Mouse (Mus musculus) lung, embryonic 15.5 days (tissue): Measurements from ENCODE around the gene Prnd. TPM values are rescaled to one million over a fixed set of nuclear protein-coding genes. Genes with fewer than 3 reads are reported as not detected.

Experiments used
- ATAC-seq: fragments of 200-750 bp; cut with Nextera tagmentation; 2 replicates; pipeline ENCODE4 v1.8.0; 2017; ENCODE audit warnings: moderate number of reproducible peaks, borderline replicate concordance; ENCODE audit not compliant: low FRiP score, low TSS enrichment; ENCODE audit errors: extremely low read depth
- H3K27ac ChIP-seq: fragments of 300-500 bp; sonication (generic); 2 replicates; pipeline ENCODE4 v1.5.1; 2015; ENCODE audit warnings: moderate library complexity, mild to moderate bottlenecking, inconsistent platforms
- H3K27me3 ChIP-seq: fragments of 300-500 bp; sonication (generic); 2 replicates; pipeline ENCODE4 v1.6.1; 2015; ENCODE audit warnings: inconsistent platforms
- H3K36me3 ChIP-seq: fragments of 300-500 bp; sonication (generic); 2 replicates; pipeline ENCODE4 v1.6.1; 2015; ENCODE audit warnings: inconsistent platforms
- H3K4me1 ChIP-seq: fragments of 300-500 bp; sonication (generic); 2 replicates; pipeline ENCODE4 v1.6.1; 2015; ENCODE audit warnings: inconsistent platforms
- H3K4me2 ChIP-seq: fragments of 300-500 bp; sonication (generic); 2 replicates; pipeline ENCODE4 v1.6.1; 2015; ENCODE audit warnings: inconsistent platforms, mild to moderate bottlenecking, moderate library complexity
- H3K4me3 ChIP-seq: fragments of 300-500 bp; sonication (generic); 2 replicates; pipeline ENCODE4 v1.5.1; 2015; ENCODE audit warnings: mild to moderate bottlenecking, inconsistent platforms
- H3K9ac ChIP-seq: fragments of 300-500 bp; sonication (generic); 2 replicates; pipeline ENCODE4 v1.6.1; 2015; ENCODE audit warnings: inconsistent platforms
- H3K9me3 ChIP-seq: fragments of 300-500 bp; sonication (generic); 2 replicates; pipeline ENCODE4 v1.6.1; 2016; ENCODE audit warnings: inconsistent platforms
- WGBS: fragments of 180-500 bp; shearing (Covaris S2); methylation state at CpG from one replicate; pipeline ENCODE4 v1.1.7; 2015; 5-methylcytosine and 5-hydroxymethylcytosine counted together
- polyA plus RNA-seq: library from polyadenylated mRNA; unstranded; fragments of >200 nt; fragmentation: Nextera tagmentation; extraction: Ambion mirVana; gene quantifications from 2 replicates; pipeline ENCODE4 v1.2.1, GENCODE M21; 2015

Prnd gene
- polyA plus RNA-seq, 1 experiment from 2014 or later, result 44.2 TPM

DNA sequence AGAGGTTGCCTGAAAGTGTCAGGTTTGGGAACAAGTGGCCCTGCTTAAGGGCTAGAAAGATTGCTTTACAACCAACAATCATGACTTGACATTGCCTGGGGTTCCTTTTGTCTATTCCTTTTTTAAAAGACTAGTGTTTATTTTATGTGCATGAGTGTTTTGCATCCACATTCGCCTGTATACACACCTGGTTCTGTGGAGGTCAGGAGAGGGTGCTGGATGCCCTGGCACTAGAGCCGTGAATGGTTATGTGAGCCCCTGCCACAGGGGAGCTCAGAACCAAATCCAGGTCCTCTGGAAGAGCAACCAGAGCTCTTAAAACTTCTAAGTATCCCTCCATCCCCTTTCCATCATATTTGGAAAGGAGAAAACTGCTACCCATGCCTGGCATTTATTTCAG, 39.8 kb upstream of the Prnd start:
- Histone ChIP-seq H3K9ac (no peak overlapping the region), H3K36me3 (0 out of 2 replicates have a peak, but pooled peaks cover 1% of the 10 kb centered on the region), H3K9me3 (no peaks in the 10 kb centered on the region), H3K27me3 (no peaks in the 10 kb centered on the region), H3K27ac (no peak overlapping the region), H3K4me3 (peak overlapping the region; percentile 78), H3K4me1 (peaks cover 6% of the 10 kb centered on the region; the same call in 1 of the 2 replicates), H3K4me2 (peak overlapping the region; percentile 76)
- ATAC-seq, result no peak
- 60% methylated on average over 2 of the region's 2 CpGs for WGBS

DNA sequence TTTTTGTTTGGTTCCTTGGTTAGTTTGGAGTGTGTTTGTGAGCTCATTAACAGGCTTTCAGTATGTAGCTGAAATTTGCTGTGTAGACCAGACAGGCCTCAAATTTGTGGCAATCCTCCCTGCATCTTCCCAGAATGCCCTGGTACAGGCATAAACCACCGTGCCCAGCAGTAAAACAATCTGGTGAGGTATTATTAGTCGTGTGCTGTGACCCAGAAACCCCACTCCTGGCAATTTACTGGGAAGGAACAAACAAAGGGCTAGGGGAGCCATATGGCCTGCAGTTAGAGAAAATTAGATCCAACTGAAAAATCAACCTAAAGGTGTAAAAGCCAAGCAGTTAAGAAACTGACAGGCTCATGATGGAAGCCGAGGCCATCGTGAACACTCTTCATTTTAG, 39.3 kb upstream of the Prnd start:
- H3K9me3 ChIP-seq, result no peaks in the 10 kb centered on the region
- 61% methylated on average over 4 of the region's 4 CpGs for WGBS
- H3K4me3 ChIP-seq, result no peak overlapping the region
- no peak overlapping the region for H3K27ac ChIP-seq
- peaks cover 6% of the 10 kb centered on the region; the same call in 1 of the 2 replicates for H3K4me1 ChIP-seq
- H3K36me3 ChIP-seq, result 0 out of 2 replicates have a peak, but pooled peaks cover 4% of the 10 kb centered on the region
- no peaks in the 10 kb centered on the region for H3K27me3 ChIP-seq
- H3K4me2 ChIP-seq, result peak overlapping the region; percentile 76
- no peak for ATAC-seq
- H3K9ac ChIP-seq, result no peak overlapping the region

DNA sequence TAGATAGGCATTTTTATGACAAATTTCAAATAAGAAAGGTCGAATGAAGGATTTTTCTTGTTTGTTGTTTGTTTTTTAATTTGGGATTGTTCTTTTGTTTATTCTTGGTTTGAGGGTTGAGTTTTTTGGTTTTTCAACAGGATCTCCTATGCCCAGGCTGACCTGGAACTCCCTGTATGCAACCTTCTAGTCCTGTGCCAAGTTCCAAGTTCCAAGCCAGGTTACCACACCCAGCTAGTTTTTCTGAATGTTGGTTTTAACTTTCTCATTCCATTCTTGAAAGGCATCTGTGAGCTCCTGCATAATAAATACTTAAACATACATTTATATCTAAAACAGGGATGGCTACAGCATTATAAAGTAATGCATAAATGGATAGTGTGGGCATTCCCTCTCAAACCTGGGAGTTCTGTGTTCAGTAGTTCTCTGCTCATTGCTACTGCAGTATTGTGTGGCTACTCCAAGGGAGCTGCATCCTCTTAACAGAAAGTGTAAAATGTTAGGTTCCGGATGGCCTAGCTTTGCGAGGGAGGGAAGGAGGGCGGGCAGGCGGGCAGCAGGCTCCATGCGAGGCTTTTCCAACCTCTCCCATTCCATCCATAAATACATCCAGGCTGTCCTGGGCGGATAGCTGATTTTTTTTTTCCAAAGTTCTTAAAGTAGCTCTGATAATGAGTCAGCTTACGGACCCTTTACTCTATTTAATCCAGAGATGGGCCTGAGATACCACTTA, 38.0 kb upstream of the Prnd start:
- 0 out of 2 replicates have a peak, but pooled peaks cover 4% of the 10 kb centered on the region for H3K36me3 ChIP-seq
- no peak overlapping the region for H3K27ac ChIP-seq
- H3K4me2 ChIP-seq, result no peak overlapping the region
- H3K9ac ChIP-seq, result no peak overlapping the region
- 81% methylated on average over 8 of the region's 8 CpGs for WGBS
- no peak for ATAC-seq
- H3K4me1 ChIP-seq, result peaks cover 6% of the 10 kb centered on the region; the same call in 1 of the 2 replicates
- H3K27me3 ChIP-seq, result no peaks in the 10 kb centered on the region
- H3K9me3 ChIP-seq, result no peaks in the 10 kb centered on the region
- no peak overlapping the region for H3K4me3 ChIP-seq

DNA sequence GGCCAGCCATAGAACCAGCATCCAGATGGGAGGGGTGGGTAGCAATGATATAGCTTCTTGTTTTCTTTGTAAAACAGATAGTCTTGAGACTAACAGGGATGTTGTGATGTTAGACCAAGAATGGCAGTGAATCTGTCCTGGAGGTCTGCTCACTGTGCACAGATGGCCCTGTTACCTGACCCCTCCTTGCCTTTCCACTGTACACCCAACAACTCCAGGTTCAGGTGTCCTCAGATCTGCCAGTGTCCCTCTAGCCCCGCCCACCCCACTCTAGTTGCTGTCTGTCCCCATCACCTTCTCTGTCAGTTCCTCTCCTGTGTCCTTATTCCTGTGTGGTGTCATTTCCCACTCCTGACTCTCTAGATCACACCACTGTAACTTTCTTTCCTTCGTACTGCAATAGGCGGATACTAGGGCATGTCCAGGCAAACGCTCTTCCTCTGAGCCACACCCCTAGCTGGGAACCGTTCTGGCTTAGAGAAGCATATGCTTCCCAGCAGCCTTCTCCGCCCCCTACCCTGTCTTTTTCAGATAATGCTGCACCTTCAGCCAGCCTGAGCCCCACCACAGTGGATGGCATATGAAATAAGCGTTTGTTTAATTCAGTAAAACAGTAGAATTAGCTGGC, 18.3 kb upstream of the Prnd start:
- ATAC-seq, result no peak
- no peak overlapping the region for H3K9ac ChIP-seq
- H3K9me3 ChIP-seq, result no peaks in the 10 kb centered on the region
- H3K27me3 ChIP-seq, result no peaks in the 10 kb centered on the region
- H3K4me2 ChIP-seq, result no peak overlapping the region
- H3K4me1 ChIP-seq, result peaks cover 21% of the 10 kb centered on the region
- no peak overlapping the region for H3K4me3 ChIP-seq
- H3K36me3 ChIP-seq, result no peaks in the 10 kb centered on the region
- 56% methylated on average over 7 of the region's 7 CpGs for WGBS
- peak overlapping the region; percentile 30; the same call in 1 of the 2 replicates for H3K27ac ChIP-seq

DNA sequence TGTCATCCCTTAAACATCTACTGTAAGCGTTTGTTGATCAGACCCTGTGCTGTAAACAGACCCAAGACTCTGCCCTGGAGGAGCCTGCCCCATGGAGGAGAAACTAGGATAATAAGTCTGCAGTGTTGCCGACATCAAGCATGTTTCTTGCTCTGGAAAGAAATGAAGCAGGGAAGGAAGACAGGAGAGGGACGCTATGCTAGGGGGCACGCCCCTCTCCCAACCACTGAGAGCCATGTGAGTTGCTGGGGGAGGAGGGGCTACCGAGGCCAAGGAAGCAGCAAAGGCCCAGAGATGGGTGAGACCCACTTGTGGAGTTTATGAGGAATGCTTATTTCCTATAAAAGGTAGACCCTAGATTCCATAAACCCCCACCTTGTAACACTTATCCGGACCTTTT, 17.6 kb upstream of the Prnd start:
- no peak overlapping the region for H3K4me2 ChIP-seq
- no peaks in the 10 kb centered on the region for H3K27me3 ChIP-seq
- H3K9ac ChIP-seq, result no peak overlapping the region
- 21% methylated on average over 6 of the region's 6 CpGs for WGBS
- H3K9me3 ChIP-seq, result no peaks in the 10 kb centered on the region
- peaks cover 23% of the 10 kb centered on the region for H3K4me1 ChIP-seq
- peak overlapping the region; percentile 30; the same call in 1 of the 2 replicates for H3K27ac ChIP-seq
- no peak overlapping the region for H3K4me3 ChIP-seq
- ATAC-seq, result no peak
- H3K36me3 ChIP-seq, result no peaks in the 10 kb centered on the region

DNA sequence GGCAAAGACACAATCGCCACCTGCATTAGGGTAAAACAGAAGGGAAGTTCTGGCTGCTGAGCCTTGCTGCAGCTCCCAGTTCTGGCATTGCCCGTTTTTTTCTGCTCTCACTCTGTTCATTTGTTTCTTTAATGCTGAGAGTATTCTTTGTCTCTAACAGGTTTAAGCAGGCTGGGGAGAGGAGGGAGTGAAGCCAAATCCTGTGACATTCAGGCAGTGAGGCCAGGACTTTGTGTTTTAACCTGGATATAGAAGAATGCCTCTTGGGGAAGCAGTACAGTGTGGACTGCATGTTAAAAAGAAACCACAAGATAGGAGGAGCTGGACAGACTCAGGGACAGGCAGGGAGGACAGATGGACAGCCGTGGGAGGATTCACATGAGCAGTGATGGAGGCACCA, 17.1 kb upstream of the Prnd start:
- no peaks in the 10 kb centered on the region for H3K36me3 ChIP-seq
- H3K4me2 ChIP-seq, result no peak overlapping the region
- no peak overlapping the region for H3K4me3 ChIP-seq
- WGBS, result 45% methylated on average over 3 of the region's 3 CpGs
- no peak overlapping the region for H3K9ac ChIP-seq
- peaks cover 23% of the 10 kb centered on the region for H3K4me1 ChIP-seq
- H3K27ac ChIP-seq, result peak overlapping the region; percentile 30; the same call in 1 of the 2 replicates
- no peaks in the 10 kb centered on the region for H3K27me3 ChIP-seq
- ATAC-seq, result no peak
- H3K9me3 ChIP-seq, result no peaks in the 10 kb centered on the region

DNA sequence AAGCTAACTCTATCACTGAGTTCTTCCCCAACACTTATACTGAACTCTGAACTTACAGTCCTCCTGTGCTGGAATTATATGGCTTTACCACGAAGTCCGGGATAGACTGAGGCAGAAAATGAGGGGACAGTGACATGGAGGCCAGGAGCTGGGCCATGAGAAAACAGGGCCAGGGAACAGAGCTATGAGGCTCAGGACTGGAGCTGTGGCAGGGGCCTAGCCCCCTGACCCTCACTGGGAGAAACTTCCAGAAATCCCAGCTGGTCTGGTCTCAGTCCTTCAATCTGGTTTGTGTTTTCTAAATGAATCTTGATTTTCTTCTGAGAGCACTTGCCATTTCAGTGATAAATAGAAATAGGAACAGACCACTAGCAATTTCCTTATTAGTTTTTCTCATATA, 16.4 kb upstream of the Prnd start:
- no peak overlapping the region for H3K4me3 ChIP-seq
- WGBS, result 91% methylated on average over 2 of the region's 2 CpGs
- no peak overlapping the region for H3K9ac ChIP-seq

DNA sequence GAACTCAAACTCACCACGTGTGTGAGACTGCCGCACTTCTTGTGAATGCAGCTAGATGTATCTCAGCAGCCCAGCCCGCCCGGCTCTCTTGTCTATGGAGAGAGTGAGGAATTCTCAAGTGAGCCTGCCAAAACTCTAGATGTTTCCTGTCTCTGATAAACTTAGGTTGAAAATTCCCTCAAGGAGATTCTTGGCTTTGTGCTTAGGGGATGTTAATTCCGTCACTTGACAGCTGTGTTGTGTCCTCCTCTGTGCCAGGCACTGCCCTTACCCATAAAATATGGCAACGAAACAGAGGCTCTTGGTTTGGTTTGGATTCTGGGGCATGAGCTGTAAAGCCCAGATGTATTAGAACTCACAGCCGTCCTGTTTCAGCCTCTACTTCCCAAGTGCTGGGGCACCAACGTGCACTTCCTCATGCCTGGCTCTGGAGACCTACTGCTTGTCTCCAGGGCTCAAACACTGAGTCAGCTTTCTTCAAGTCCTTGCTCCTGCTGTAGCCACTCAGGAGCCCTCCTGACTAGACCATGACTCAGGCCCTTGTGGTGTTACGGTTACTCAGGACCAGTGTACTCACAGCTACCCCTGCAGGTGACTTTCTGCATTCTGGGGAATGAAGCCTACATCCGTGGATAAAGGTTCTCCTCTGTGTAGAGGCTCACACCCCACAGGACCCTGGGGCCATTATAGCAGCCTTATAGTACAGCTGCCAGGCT, 15.1 kb upstream of the Prnd start:
- Histone ChIP-seq H3K27me3 (no peaks in the 10 kb centered on the region), H3K4me1 (peaks cover 23% of the 10 kb centered on the region), H3K9me3 (no peaks in the 10 kb centered on the region), H3K4me2 (no peak overlapping the region), H3K36me3 (no peaks in the 10 kb centered on the region), H3K27ac (0 out of 2 replicates have a peak overlapping the region, but pooled peaks have one; percentile 21), H3K9ac (no peak overlapping the region), H3K4me3 (no peak overlapping the region)
- ATAC-seq, result peak; percentile 47; the same call in 1 of the 2 replicates
- WGBS, result 46% methylated on average over 10 of the region's 10 CpGs

More for the DNA sequence above, 16.4 kb upstream of the Prnd start:
- Histone ChIP-seq H3K4me2 (no peak overlapping the region), H3K36me3 (no peaks in the 10 kb centered on the region), H3K9me3 (no peaks in the 10 kb centered on the region), H3K27ac (no peak overlapping the region), H3K27me3 (no peaks in the 10 kb centered on the region), H3K4me1 (peaks cover 23% of the 10 kb centered on the region)
- no peak for ATAC-seq

DNA sequence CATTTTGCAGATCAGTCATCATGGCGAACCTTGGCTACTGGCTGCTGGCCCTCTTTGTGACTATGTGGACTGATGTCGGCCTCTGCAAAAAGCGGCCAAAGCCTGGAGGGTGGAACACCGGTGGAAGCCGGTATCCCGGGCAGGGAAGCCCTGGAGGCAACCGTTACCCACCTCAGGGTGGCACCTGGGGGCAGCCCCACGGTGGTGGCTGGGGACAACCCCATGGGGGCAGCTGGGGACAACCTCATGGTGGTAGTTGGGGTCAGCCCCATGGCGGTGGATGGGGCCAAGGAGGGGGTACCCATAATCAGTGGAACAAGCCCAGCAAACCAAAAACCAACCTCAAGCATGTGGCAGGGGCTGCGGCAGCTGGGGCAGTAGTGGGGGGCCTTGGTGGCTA, 14.3 kb upstream of the Prnd start:
- WGBS, result 94% methylated on average over 10 of the region's 10 CpGs
- H3K27me3 ChIP-seq, result no peaks in the 10 kb centered on the region
- no peak overlapping the region for H3K27ac ChIP-seq
- ATAC-seq, result no peak
- H3K4me1 ChIP-seq, result peaks cover 23% of the 10 kb centered on the region
- H3K9ac ChIP-seq, result no peak overlapping the region
- H3K9me3 ChIP-seq, result no peaks in the 10 kb centered on the region
- no peak overlapping the region for H3K4me3 ChIP-seq
- H3K36me3 ChIP-seq, result no peaks in the 10 kb centered on the region
- no peak overlapping the region for H3K4me2 ChIP-seq

DNA sequence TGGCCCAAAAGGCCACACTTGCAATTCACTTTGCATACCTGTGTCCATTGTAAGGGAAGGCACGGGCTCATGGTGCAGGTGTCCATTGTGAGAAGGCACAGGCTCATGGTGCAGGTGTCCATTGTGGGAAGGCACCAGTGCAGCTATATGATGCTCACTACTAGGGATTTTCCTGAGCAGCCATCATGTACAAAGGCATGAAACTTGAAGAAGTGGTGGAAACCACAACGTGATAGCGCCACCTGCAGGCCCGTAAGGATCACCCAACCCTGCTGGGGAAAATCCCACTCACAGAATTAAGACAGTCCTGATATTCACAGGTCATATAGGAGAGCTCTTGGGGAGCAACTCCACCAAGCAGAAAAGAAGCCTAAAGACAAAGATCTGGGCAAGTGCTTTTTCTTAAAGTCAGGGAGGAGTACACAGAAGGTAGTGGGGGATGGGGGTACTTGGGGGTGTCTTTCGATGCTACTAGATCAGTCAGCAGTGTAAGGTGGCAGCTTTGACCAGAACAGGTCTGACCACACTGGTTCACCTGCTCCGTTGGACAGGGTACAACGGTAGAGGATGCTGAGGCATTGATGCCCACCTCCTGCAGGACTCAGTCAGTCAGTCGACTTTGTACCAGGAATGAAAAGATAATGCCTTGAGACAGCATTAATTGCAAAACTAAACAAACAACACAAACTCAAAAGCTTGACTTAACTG, 11.1 kb upstream of the Prnd start:
- Histone ChIP-seq H3K4me2 (no peak overlapping the region), H3K27me3 (no peaks in the 10 kb centered on the region), H3K27ac (no peak overlapping the region), H3K9me3 (no peaks in the 10 kb centered on the region), H3K4me1 (peaks cover 8% of the 10 kb centered on the region; the same call in 1 of the 2 replicates), H3K36me3 (no peaks in the 10 kb centered on the region), H3K9ac (no peak overlapping the region), H3K4me3 (no peak overlapping the region)
- ATAC-seq, result no peak
- WGBS, result 33% methylated on average over 8 of the region's 8 CpGs

DNA sequence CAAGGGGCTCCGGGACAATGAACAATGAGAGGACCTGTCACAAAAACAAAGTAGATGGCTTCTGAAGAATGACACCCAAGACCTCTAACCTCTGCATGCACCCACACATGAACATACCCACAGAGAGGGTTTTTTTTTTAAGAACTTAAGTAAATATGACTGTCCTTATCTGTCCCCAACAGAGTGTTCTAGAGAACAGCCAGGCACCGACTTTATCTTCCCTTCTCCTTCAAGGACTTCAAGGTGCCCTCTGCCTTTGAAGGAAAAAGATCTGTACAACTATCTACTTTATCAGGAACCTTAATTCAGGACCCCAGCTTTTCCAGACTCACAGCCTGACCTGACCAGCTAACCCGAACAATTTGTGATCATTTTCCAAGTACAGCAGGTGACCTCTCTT, 10.2 kb upstream of the Prnd start:
- H3K4me3 ChIP-seq, result no peak overlapping the region
- ATAC-seq, result no peak
- no peak overlapping the region for H3K27ac ChIP-seq
- no peaks in the 10 kb centered on the region for H3K9me3 ChIP-seq
- H3K4me1 ChIP-seq, result peaks cover 5% of the 10 kb centered on the region; the same call in 1 of the 2 replicates
- no peak overlapping the region for H3K9ac ChIP-seq
- no peaks in the 10 kb centered on the region for H3K36me3 ChIP-seq
- H3K27me3 ChIP-seq, result no peaks in the 10 kb centered on the region
- 47% methylated on average over 3 of the region's 3 CpGs for WGBS
- no peak overlapping the region for H3K4me2 ChIP-seq
